Mouse (Mus musculus) megakaryocyte progenitor cell, adult 5-6 weeks (primary cell): ENCODE data around the gene Exoc2. TPM values are rescaled to one million over a fixed set of nuclear protein-coding genes. Genes with fewer than 3 reads are reported as not detected.

Source experiments
- ATAC-seq: replicated peaks from 2 replicates; pipeline ENCODE4 v1.8.0; 2016; ENCODE audit warnings: mild to moderate bottlenecking, moderate TSS enrichment, inconsistent platforms; ENCODE audit not compliant: poor library complexity
- total RNA-seq, 2 experiments: library from RNA; stranded (forward) in 1 of 2; stranded (reverse) in 1 of 2; fragments of 157-497, 149-512 nt in 1 of 2; fragments of 200-1000 nt in 1 of 2; gene quantifications; 2 replicates each; pipeline versions ENCODE4 v1.2.3 to v1.2.4; 2015 to 2017

Exoc2 gene
- total RNA-seq (2015): 43.8 and 47.6 TPM in 2 replicates
- total RNA-seq (2017): 32.5 and 50.5 TPM in 2 replicates

DNA sequence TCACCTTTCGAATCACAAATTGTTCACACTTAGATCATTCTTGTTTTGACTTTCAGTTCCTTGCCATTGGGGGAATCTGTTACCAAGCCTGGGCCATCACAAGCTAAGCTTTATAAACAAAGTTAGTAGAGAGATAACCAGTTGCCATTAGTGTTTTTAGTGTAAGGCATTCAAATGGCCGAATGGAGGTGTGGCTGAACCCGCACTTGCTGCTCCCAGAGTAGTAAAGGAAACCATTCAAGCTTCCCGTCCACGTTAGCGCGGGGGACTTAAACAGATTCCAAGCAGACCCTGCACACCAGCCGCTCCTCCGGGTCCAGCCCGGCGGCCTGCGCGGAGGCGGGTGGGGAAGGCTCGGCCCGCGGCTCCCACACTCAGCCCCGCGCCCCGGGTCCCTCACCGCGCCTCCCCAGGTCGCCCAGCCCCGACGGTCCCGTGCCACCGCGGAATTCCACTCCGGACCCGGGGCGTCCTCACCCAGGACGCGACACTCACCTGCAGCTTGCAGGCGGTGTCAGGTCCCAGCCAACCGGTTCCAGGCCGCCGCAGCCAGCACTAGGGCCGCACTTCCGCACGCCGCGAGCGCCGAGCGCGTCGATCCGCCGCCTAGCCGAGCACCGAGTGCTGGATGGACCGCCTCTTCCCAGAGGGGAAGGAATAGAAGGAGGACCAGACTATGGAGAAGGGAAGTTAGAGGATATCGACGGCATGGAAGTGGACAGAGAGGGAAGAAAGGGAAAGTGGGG is at the start of gene Exoc2, which contains the start of gene Gm5447:
Gene Exoc2 (minus strand): TSS at position 593 of the 746 bp plus-strand sequence.
Gene Gm5447 (plus strand): TSS at position 704 of the 746 bp plus-strand sequence.
- peak; percentile 89 for ATAC-seq

DNA sequence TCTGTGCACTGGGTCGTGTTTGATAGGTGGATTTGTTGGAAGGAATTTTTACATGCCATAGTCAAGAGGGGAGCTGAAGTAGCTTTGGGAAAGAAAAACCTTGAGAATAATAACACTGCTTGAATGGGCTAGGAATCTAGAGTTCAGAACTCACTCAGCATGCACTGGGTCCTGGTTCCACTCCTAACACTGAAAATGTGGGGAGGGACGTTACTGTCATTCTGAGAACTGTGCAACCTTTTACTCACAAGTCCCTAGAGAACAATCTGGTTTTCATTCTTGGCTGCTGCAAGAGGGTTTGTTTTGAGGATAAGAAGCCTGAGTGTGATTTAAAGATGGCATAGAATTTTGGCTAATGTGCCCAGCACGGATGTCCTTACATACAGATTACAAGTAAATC is 49.8 kb upstream of the Exoc2 start:
- ATAC-seq: no peak

DNA sequence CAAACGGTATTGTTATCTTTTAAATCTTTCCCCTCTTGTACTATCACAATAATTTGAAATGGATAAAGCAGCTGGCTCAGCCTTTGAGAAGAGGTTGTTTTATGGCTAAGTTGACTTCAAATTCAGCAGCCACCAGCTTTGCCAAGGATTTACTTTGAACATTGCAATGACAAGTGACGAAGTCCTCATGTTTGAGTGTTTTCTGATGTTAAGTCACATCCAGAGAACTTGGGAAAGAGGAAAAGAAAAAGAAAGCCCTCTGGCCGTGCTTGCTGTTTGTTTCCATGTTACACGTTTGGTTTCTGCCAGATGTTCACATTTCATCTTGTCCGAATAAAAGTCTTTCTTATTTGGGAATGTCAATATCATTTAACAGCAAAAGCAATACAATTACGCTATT is 48.0 kb upstream of the Exoc2 start:
- no peak for ATAC-seq

DNA sequence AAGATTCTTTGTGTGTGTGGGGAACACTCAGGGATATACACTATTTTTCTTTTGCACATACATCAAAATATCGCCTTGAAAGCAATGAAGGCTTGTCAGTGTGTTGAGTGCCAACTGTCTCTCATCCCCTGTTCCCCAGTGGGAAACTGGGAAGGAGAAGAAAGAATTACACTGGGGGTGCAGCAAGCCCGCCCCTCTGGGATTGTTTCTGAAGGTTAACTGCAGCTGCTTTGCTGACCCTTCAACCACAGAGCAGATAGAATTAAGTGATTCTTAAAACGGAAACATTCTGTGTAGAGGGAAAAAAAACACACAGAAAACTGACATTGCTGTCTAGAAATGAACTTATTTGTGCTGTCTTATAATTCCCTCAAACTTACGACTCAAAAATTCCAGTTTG is 47.6 kb upstream of the Exoc2 start:
- ATAC-seq: no peak

DNA sequence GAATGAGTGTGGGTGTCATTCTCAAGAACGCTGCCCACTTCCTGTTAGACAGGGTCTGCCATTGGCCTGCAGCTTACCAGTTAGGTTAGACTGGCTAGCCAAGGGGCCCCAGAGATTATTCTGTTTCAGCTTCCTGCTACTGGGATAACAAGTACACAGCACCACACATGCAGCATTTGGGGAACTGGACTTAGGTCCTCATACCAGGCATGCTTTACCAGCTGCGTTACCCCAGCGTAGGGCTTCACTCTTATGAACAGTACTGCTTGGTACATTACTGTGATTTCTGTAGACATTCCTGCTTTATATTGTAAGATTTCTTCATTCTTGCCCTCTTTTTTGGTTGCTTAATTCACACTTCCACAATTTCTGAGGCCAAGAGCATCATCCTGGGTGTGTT is 43.7 kb upstream of the Exoc2 start:
- ATAC-seq: peak; percentile 80

DNA sequence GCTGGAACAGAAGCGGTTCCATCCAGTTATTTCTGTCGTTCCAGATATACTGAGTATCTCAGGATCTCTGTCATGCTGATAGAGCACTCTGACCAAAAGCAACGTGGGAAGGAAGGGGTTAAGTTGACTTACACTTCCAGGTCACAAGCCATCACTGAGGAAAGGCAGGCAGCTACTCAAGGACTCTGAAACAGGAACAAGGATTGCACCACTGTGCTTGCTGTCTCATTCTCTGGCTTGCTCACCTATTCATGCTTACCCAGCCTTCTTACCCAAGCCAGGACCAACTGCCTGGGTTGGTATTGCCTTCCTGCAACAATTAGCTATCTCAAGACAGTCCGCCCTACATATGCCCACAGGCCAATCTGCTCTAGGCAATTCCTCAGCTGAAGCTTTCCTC is 31.1 kb upstream of the Exoc2 start:
- ATAC-seq: peak; percentile 98

DNA sequence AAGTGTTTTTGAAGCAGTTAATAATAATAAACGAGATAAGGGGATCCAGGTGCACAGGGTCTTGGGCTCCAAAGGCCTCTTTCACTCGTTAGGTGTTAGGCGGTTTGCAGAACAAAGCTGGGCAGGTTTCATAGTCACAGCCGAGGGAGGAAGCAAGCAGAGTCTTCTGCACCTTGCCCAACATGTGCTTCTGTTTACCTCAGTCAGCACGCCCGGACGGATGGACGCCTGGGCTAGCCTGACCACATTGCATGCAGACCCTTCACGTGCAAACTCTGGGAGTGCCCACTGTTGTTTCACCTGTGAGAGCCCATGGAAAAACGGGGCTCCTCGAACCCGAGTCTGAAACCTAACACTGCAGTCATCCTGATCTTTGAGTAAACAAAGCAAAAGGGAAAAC is 30.6 kb upstream of the Exoc2 start:
- peak; percentile 59 for ATAC-seq

DNA sequence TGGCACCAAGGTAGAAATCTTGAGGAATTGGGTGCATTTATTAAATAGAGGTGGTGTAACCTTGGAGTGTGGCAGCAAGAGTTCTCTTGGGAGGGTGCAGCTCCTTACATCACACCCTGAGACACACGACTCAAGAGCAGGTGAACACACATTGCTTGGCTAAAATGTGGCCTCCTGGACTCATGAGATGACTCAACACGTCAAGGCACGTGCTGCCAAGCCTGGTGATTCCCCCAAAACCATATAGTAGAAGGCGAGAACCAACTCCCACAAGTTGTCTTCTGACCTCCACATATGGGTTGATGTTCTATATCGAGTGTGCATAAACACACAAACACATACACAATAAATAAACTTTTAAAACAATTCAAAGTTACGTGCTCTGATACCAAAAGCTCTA is 25.9 kb upstream of the Exoc2 start:
- no peak for ATAC-seq

DNA sequence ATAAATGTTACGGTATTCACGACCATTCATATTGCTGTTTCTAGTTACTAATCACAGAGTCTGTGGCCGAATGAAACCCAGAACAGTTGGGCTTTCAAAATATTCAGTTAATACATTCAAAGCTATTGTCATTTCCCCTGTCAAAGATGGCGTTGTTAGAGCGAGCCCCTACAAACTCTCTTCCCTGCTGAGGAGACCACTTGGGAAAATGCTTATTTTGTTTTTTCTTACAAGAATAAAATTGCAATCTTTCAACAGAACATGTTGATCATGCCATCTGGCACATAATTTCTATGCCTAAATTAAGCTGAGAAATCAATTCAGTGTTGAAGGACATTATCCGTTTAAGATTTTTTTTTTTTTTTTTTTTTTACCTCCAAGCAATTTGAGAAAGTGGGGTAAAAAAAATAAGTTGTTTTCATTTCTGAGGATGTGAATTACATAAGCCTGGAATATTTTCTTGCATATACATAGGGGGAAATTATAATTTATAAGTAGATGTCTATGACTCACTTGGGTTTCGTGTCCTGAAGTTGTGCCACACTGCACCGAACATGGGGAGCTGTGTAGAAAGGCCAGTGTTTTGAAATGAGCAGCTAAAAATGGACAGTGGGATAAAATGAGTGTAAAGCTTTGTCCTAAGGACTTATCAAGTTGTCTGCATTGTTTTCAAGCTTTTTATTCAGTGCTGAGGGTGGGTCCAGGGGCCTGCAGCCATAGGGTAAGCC is 23.8 kb upstream of the Exoc2 start:
- ATAC-seq: no peak

DNA sequence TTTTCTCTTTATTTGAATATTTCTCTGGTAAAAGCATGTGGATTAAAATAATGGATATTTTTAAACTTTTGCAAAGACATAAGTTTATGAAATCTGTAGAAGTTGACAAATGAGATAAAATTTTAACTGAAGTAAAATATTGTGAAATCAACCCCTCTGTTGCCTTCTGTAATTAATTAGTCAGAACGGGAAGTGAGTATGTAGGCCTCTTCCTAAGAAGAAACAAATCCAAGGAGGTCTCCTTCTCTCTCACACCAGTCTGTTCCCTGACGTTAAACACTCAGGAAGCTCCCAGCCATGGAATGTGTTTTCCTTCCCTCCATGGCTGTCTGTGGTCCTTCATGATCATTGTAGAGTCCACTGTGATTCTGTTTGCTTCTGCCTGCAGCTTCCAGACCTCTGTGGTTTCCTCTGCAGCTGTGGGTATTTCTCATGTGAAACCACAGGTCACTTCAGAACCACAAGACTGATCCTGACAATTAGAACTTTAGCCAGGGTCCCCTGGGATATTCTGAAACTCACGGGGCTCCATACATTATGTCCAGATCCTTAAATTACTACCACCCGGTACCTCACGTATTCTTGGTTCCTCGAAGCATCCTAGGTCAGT is 20.5 kb upstream of the Exoc2 start:
- ATAC-seq: peak; percentile 74

DNA sequence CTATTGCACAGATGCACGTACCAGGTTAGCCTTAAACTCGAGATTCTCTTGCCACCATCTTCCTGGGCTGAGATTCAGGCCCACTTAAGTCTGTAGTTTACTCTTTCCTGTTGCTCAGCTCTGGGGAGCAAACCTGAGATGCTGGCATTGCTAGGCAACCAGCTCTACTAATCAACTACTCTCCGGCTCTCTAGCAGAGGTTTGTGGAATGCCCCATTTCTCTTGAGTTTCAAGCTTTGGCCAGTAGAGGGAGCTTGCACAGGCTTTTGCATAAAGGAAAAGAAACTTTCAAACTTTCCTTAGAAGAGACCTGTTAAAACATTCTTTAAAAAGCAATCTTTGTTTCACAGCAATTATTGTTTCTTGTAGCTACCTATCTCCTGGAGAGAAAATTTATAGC is 19.9 kb upstream of the Exoc2 start:
- peak; percentile 66 for ATAC-seq

DNA sequence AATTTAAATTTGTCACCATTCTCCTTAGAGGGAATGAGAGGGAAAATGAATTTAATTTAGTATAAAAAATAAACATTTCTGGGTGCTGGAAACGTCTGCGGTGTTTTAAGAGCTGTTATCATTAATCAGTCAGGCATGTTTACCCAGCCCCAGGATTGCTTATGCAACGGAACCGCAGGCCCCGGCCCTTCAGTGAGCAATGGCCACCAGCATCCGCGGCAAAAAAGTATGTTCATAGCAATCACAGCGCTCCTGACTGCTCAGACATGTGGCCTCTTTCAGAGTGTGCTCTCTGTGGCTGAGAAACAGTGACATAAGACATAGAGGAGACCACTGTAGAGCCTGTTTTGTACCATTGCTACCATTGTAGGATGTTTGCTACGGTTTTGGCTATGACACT is 16.3 kb upstream of the Exoc2 start:
- ATAC-seq: no peak

DNA sequence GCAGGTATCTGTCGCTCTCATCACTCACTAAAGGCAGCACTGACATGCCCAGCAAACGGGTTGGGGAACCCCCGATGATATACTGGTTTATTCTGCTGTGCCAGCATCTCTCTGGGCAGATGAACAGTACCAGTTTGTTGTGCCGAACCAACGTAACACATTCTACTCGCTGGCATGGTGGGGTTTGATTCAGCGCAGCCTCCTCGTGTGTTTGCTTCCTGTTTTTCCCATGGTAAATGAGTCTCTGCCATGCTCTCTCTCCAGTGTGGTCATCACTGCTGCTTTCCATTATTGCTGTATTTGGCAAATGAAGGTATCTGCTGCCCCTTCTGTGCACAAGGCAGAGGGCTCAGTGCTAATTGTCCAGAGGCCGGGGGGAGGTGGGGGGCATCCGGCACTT is 15.8 kb upstream of the Exoc2 start:
- no peak for ATAC-seq

DNA sequence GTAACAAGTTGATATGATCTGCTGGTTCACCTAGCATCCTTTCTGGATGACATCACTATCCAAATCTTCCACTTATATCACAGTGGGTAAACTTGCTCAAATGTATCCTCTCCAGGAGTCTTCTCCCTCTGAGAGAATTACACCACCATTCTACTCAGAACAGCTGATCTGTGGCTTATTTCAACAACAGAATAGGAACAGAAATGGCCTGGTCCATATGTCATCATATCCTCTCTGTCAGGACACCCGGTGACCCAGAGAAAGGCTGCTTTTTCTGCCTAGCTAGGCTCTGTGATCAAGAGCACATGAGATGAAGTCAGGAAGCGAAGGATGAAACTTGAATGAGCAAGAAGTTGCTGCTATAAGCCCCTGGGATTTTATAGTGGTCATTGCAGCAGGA is 13.8 kb upstream of the Exoc2 start:
- peak; percentile 78 for ATAC-seq

DNA sequence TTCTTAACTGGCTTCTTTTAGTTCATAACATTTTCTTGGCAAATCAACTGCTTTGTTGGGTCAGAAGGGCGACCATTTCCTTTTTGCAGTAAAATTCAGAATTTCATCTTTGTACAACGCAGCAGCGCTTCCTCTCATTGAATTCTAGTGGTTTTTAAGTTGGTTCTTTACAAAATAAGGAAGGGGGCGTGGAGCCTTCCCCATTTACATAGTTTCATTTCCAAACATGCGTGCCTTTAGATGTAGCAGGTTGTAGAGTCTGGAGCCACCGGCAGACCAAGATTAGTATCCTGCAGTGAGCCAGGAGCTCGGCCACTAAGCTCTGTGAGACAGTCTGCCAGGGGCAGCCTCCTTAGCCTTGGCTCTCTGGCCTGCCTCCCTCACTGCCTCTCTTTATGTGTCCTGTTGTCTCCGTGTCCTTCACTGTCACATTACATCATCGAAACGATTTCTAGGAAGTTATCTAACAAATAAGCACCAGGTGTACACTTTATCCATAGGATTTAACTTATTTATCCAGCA is 13.1 kb upstream of the Exoc2 start:
- ATAC-seq: peak; percentile 53

DNA sequence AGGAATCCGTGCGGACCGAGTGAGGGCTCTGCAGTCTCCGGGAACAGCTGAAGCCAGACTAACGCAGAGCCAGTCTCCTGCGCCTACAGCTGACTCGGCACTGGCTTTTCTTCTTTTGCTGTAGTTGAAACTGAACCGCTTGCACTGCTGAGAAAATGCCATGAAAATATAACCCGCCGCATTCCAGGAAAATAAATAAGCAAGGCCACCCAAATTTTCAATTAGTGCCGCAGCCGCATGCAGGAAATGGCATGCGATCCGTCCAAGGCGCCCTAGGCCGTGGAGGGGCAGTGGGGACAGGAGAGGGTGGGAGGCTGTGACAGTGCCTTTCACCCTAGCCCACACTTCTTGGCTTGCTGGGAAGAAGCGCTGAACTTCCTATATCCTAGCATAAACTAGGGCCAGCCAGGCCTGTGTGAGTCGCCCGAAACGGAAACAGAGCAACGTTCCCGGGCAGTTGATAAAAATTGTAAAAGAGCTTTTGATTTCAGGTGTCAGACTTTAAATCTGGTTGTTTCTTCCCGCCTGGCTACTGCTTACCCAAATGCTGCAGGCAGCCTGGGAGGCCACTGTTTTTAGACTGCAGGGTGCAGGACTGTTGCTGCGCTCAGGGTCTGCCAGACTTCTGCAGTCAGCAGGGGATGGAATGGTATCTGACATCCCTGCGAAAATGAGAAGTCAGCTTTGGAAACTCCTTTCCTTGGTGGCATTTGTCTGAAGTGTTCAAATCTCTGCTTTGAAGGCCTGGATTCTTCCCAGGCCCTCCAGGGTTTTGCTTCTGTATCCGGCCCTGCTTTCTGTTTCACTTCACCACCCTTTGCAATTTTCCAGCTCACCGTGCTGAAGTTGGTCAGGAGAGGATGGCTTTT is 11.9 kb upstream of the Exoc2 start:
- ATAC-seq: no peak

DNA sequence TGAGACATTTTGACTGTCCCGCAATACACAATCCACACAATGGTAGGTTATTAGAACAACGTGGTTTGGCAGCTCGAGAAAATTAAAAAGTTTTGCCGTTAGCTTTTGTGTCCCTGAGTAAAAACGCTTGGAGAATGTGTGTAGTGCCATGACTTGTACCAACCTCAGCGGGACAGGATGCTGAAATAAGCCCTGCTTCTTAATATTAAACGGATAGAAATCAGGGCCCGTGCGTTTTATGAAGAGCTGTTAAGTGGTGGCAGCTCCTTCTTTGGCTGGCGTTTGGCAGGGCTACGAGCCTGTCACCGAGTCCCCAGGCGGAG is 11.3 kb upstream of the Exoc2 start:
- ATAC-seq: no peak

DNA sequence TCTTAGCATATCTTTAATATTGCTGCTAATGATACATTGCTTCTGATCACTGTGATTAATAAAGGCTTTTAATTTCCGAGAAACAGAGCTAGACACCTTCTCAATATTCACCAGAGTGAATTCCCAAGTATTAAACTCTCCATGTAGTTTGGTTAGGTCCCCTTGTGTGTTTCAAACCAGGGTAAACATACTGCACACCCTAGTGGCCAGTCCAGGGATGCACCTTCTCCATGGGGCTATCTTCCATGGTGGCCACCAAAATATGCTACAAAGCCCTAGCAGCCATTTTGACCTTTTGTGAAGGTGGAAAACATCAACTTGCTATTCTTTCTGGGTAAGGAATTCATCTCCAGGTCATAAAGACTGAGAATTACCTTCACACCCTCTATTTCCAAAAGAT is 7.8 kb upstream of the Exoc2 start:
- ATAC-seq: peak; percentile 93

DNA sequence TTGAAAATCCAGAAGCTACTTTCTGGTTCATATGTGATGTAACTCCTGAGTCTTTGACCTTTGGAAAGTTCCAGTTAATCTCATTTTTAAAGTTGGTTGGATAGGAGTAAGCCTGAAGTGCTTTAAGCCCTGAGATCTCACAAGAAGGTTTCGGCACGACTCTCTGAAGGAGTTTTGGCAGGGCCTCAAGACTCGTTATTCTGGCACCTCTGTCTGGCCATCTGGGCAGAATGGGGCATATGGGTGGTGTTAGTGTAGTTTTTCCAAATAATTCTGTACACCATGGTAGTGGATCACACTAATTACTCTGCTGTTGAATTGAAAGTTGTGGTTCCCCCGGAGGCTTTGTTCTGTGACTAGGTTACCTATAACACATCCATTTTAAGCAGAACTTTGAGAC is 4.3 kb upstream of the Exoc2 start:
- ATAC-seq: no peak

DNA sequence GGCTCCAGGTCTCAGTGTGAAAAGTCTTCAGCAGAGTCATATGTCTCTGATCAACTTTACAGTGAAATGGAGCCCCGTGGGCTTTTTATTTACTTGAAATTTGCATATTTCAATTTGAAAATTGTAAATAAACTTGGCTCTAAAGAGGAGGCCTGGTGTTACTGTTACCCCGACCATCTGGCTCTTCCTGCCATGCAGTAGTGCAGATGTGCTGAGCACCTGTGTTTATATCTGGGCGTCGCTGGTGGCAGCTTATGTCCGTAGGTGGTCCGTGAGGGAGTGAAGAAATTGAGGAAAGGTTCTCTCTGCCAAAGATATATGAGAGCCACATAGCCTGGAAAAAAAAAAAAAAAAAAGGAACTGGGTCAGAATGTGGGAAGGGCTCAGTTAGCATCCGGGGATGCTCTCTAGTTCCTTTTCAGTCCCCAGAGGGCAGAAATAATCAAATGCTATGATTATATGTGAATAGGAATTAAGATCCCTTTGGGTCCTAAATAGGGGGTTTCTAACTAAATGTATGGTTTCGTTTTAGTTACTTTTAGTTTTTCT is 2.7 kb upstream of the Exoc2 start:
- ATAC-seq: no peak

DNA sequence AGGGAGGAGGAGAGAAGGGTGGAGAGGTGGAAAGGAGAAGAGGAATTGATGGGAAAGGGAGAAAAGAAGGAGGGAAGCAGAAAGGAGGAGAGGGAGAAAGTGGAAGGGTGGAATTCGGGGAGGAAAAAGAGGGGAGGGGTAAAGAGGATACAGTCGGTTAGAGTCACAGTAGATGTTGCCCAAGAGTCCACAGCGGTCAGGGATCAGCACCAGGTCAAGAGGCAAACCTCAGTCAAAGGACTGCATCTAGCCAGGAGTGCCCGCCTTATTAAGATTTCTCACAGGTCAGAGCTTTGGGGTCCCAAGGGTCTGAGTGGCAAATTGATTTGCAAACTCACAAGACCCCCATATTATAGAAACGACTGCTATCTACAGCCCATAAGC is 346 bp upstream of the Exoc2 start:
- ATAC-seq: no peak
